Comparison of ENCODE assay signal across 13 mouse cellular contexts in genomic region chr8:108245575-108245974, GRCm38 (mm10).
DNase-seq lines count a peak whose midpoint lies in the region; ATAC-seq and TF ChIP-seq lines count a peak whose summit lies in the region.
"Had no signal": no experiment of that assay in that cellular context is flagged by ENCODE, and none has a peak within 500 bp of the region (broad histone marks: within the 10 kb centered on the region; RNA-seq: fewer than 3 reads in every experiment).

No protein-coding gene starts in this region.

- H3K4me2 ChIP-seq in intestine, postnatal 0 days (replicated peaks; ENCODE audit: low read depth): 0 out of 2 replicates have a peak overlapping the region, but pooled peaks have one; percentile 6
- no peak overlapping the region for H3K4me2 ChIP-seq in intestine, embryonic 15.5 days (replicated peaks)
- peak overlapping the region; percentile 57 for H3K4me2 ChIP-seq in forebrain, embryonic 13.5 days
- peak overlapping the region; percentile 41; the same call in 1 of the 2 replicates for H3K4me2 ChIP-seq in hindbrain, embryonic 16.5 days (ENCODE audit: low read length)
- H3K4me2 ChIP-seq in neural tube, embryonic 13.5 days: peak overlapping the region; percentile 49
- H3K4me2 ChIP-seq in kidney, embryonic 15.5 days: no peak overlapping the region

- H3K4me3 ChIP-seq in intestine, postnatal 0 days (ENCODE audit: low read depth, low read length): no peak overlapping the region
- H3K4me3 ChIP-seq in intestine, embryonic 15.5 days (replicated peaks): no peak overlapping the region
- peak overlapping the region; percentile 25 for H3K4me3 ChIP-seq in forebrain, embryonic 13.5 days
- H3K4me3 ChIP-seq in hindbrain, embryonic 16.5 days (ENCODE audit: low read length): no peak overlapping the region
- H3K4me3 ChIP-seq in neural tube, embryonic 13.5 days: no peak overlapping the region
- no peak overlapping the region for H3K4me3 ChIP-seq in kidney, embryonic 15.5 days (replicated peaks)

- no peak overlapping the region for H3K27ac ChIP-seq in intestine, postnatal 0 days (ENCODE audit: low read depth, low read length)
- H3K27ac ChIP-seq in intestine, embryonic 15.5 days: no peak overlapping the region
- peak overlapping the region; percentile 90 for H3K27ac ChIP-seq in forebrain, embryonic 13.5 days
- peak overlapping the region; percentile 55; the same call in 1 of the 2 replicates for H3K27ac ChIP-seq in hindbrain, embryonic 16.5 days (ENCODE audit: low read depth, low read length)
- peak overlapping the region; percentile 89 for H3K27ac ChIP-seq in neural tube, embryonic 13.5 days (replicated peaks)
- no peak overlapping the region for H3K27ac ChIP-seq in kidney, embryonic 15.5 days
- H3K27ac ChIP-seq: macrophage had no signal

- no peak for ATAC-seq in intestine, postnatal 0 days
- ATAC-seq in intestine, embryonic 15.5 days: no peak
- ATAC-seq in forebrain, embryonic 13.5 days: 0 out of 2 replicates have a peak, but pooled peaks have one; percentile 23
- no peak for ATAC-seq in hindbrain, embryonic 16.5 days
- no peak for ATAC-seq in neural tube, embryonic 13.5 days (ENCODE audit: low read depth)
- ATAC-seq in kidney, embryonic 15.5 days (replicated peaks; ENCODE audit: low FRiP score): no peak

- H3K27me3 ChIP-seq in intestine, postnatal 0 days (replicated peaks; ENCODE audit: control insufficient read depth, insufficient read depth, low read length): no peaks in the 10 kb centered on the region
- H3K27me3 ChIP-seq in intestine, embryonic 15.5 days (replicated peaks): no peaks in the 10 kb centered on the region
- peaks cover 26% of the 10 kb centered on the region for H3K27me3 ChIP-seq in forebrain, embryonic 13.5 days
- H3K27me3 ChIP-seq in hindbrain, embryonic 16.5 days (replicated peaks; ENCODE audit: control insufficient read depth, insufficient read depth, low read length): peaks cover 6% of the 10 kb centered on the region
- H3K27me3 ChIP-seq in neural tube, embryonic 13.5 days: peaks cover 11% of the 10 kb centered on the region
- peaks cover 19% of the 10 kb centered on the region; the same call in 1 of the 2 replicates for H3K27me3 ChIP-seq in kidney, embryonic 15.5 days

- 67% methylated on average over 8 of the region's 8 CpGs for WGBS in intestine, postnatal 0 days
- 58% methylated on average over 8 of the region's 8 CpGs for WGBS in intestine, embryonic 15.5 days
- 6% methylated on average over 8 of the region's 8 CpGs for WGBS in forebrain, embryonic 13.5 days
- 18% methylated on average over 8 of the region's 8 CpGs for WGBS in hindbrain, embryonic 16.5 days
- WGBS in neural tube, embryonic 13.5 days: 20% methylated on average over 8 of the region's 8 CpGs
- 68% methylated on average over 8 of the region's 8 CpGs for WGBS in kidney, embryonic 15.5 days

- H3K4me1 ChIP-seq in intestine, postnatal 0 days (replicated peaks; ENCODE audit: control insufficient read depth, insufficient read depth, low read length): no peaks in the 10 kb centered on the region
- peaks cover 9% of the 10 kb centered on the region for H3K4me1 ChIP-seq in intestine, embryonic 15.5 days (replicated peaks)
- H3K4me1 ChIP-seq in forebrain, embryonic 13.5 days: peaks cover 49% of the 10 kb centered on the region
- peaks cover 14% of the 10 kb centered on the region for H3K4me1 ChIP-seq in hindbrain, embryonic 16.5 days (ENCODE audit: control insufficient read depth, insufficient read depth, low read depth, low read length)
- H3K4me1 ChIP-seq in neural tube, embryonic 13.5 days (replicated peaks): peaks cover 39% of the 10 kb centered on the region
- peaks cover 16% of the 10 kb centered on the region for H3K4me1 ChIP-seq in kidney, embryonic 15.5 days

- H3K36me3 ChIP-seq in intestine, postnatal 0 days (ENCODE audit: control insufficient read depth, insufficient read depth): no peaks in the 10 kb centered on the region
- no peaks in the 10 kb centered on the region for H3K36me3 ChIP-seq in intestine, embryonic 15.5 days
- H3K36me3 ChIP-seq in forebrain, embryonic 13.5 days (ENCODE audit: poor library complexity, severe bottlenecking): no peaks in the 10 kb centered on the region
- H3K36me3 ChIP-seq in hindbrain, embryonic 16.5 days (ENCODE audit: control insufficient read depth, insufficient read depth, low read length): no peaks in the 10 kb centered on the region
- no peaks in the 10 kb centered on the region for H3K36me3 ChIP-seq in neural tube, embryonic 13.5 days
- H3K36me3 ChIP-seq in kidney, embryonic 15.5 days: no peaks in the 10 kb centered on the region

- no peak for TF ChIP-seq CTCF in intestine, postnatal 0 days (IDR thresholded peaks at IDR 0.05; ENCODE audit: low read depth)

- H3K9me3 ChIP-seq in intestine, postnatal 0 days (ENCODE audit: control insufficient read depth): no peaks in the 10 kb centered on the region
- no peaks in the 10 kb centered on the region for H3K9me3 ChIP-seq in intestine, embryonic 15.5 days
- H3K9me3 ChIP-seq in forebrain, embryonic 13.5 days (replicated peaks): no peaks in the 10 kb centered on the region
- H3K9me3 ChIP-seq in hindbrain, embryonic 16.5 days (ENCODE audit: control insufficient read depth, low read length): no peaks in the 10 kb centered on the region
- no peaks in the 10 kb centered on the region for H3K9me3 ChIP-seq in neural tube, embryonic 13.5 days
- H3K9me3 ChIP-seq in kidney, embryonic 15.5 days (replicated peaks): no peaks in the 10 kb centered on the region

- DNase-seq in right cerebral cortex, postnatal 14 days: no peak
- no peak for DNase-seq in frontal cortex, postnatal 14 days (ENCODE audit: low spot score in 2 of 2)
- DNase-seq: adrenal gland, adult 8-10 months; gastrocnemius, postnatal 14 days; kidney, postnatal 36 days; right cerebral cortex, postnatal 25 days had no signal

- no peak overlapping the region for H3K9ac ChIP-seq in intestine, postnatal 0 days (ENCODE audit: low read depth, low read length)
- no peak overlapping the region for H3K9ac ChIP-seq in intestine, embryonic 15.5 days
- peak overlapping the region; percentile 26 for H3K9ac ChIP-seq in forebrain, embryonic 13.5 days
- H3K9ac ChIP-seq in hindbrain, embryonic 16.5 days (ENCODE audit: low read depth, low read length): no peak overlapping the region
- H3K9ac ChIP-seq in neural tube, embryonic 13.5 days: peak overlapping the region; percentile 63
- H3K9ac ChIP-seq in kidney, embryonic 15.5 days: no peak overlapping the region

Comparison
In these comparisons a context has a peak if more than half of its experiments do, and no peak if none do; other contexts are left out.
1. H3K4me2 ChIP-seq: peak in intestine, postnatal 0 days (single experiment), forebrain, embryonic 13.5 days (single experiment), hindbrain, embryonic 16.5 days (single experiment) and neural tube, embryonic 13.5 days (single experiment); none in intestine, embryonic 15.5 days (single experiment) and kidney, embryonic 15.5 days (single experiment).
2. H3K27ac ChIP-seq: peak in forebrain, embryonic 13.5 days (single experiment), hindbrain, embryonic 16.5 days (single experiment) and neural tube, embryonic 13.5 days (single experiment); none in intestine, postnatal 0 days (single experiment), intestine, embryonic 15.5 days (single experiment) and kidney, embryonic 15.5 days (single experiment).
3. H3K9ac ChIP-seq: peak in forebrain, embryonic 13.5 days (single experiment) and neural tube, embryonic 13.5 days (single experiment); none in intestine, postnatal 0 days (single experiment), intestine, embryonic 15.5 days (single experiment), hindbrain, embryonic 16.5 days (single experiment) and kidney, embryonic 15.5 days (single experiment).